Mouse (Mus musculus): ENCODE measurements around the gene Htra1.

The Htra1 gene

DNA sequence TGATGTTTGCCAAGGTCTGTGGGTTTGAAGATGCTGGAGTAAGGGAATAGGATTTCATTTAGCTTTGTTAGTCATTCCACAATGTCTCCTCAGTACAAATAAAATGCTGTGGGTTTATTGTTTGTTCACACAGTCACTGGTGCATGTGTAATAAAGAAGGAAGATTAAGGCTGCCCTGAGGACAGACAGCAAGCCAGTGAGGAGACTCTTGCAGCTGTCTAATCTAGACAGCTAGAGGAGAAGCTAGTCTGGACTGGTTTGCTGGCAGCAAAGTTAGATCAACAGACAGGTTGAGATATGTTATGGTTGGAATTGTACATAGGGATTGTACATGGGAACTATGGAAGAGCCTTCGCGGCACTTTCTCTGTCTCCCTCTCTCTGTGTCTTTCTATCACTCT is 71.3 kb downstream of the Htra1 start:
- no peak for DNase-seq (ENCODE audit: low read depth, low spot score)

- no peak for DNase-seq (ENCODE audit: low read depth, low spot score)
Measured at GRCm38 (mm10) chr7:131009178-131009577, 73.3 kb downstream of the Htra1 start.

- no peak for DNase-seq (ENCODE audit: low read depth, low spot score)
Measured at GRCm38 (mm10) chr7:131011901-131012300, 76.0 kb downstream of the Htra1 start.

DNA sequence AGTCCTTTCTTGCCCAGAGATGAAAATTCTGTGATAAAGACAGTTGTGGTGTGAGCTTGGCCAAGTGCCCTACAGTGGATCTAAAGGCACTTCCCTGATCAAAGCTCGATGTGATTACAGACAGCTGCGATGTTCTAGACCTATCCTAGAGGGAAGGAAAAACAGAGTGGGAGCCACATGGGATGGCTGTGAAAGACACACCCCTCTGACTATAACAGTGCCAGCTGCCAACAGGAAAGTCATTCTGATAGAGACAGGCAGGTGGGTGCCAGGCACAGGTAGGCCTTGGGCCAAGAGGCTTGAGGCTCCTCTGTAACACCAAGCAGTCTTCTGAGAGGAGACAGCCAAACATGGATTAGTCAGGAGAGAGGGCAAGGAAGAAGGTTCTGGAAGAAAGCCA is 83.3 kb downstream of the Htra1 start:
- no peak for DNase-seq (ENCODE audit: low read depth, low spot score)

DNA sequence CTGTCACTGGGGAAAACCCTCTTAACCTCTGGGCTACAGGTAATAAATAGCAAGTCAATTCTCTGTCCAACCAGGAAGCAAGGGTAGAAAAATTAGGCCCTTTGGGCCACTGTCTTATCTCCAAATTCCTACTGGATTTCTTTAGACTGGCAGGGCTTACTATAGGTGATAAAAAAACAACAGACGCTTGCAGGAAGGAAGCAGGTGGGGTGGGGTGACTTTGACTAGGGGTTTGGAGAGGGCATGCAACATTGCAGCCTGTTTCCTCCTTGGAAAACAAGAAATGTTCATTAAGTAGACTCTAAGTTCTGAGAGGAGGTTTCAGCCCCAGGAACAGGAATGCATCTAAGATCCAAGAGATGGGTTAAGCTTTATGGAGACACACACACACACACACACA is 88.9 kb downstream of the Htra1 start:
- no peak for DNase-seq (ENCODE audit: low read depth, low spot score)

GRCm38 (mm10) chr7:131027557-131027956 is 91.6 kb downstream of the Htra1 start:
- DNase-seq (ENCODE audit: low read depth, low spot score): no peak

- DNase-seq (ENCODE audit: low read depth, low spot score): no peak
Measured at GRCm38 (mm10) chr7:131031755-131032154, 95.8 kb downstream of the Htra1 start, which contains the start of gene Dmbt1. Gene Dmbt1, plus strand, starts transcription at chr7:131032053.
